Mouse (Mus musculus) cerebellum, adult (tissue): ENCODE results near the gene Apex2.
A peak's percentile ranks its signal among the peaks of the same experiment; 100 is the strongest.
"Not testable (repeated sequence)": the region's sequence is repeated elsewhere in the genome, so short reads cannot be mapped to it uniquely, and the experiment has no call there.

Experiments used
- ATAC-seq: cut with Nextera tagmentation; 2 replicates; pipeline ENCODE4 v1.9.2; 2017; ENCODE audit warnings: mild to moderate bottlenecking, moderate library complexity, mixed read lengths; ENCODE audit not compliant: insufficient number of reproducible peaks, low FRiP score, low TSS enrichment

The Apex2 gene

DNA sequence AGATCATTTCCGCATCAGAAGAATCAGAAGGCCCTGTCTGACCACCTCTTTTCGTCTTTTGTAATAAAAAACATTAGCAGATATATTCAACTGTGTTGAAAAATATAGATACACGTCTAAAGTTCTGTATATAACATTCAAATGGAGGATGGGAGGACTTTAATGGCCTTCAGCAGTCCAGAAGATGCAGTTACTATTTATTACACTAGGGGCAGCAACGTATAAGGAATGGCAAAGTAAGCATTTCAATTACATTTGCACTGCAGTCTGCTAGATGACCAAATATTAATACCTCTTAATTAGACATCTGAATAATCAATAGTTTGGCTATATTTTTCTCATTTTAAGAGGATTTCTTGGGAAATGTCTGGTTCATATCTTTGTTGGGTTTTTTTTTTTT lies 79.0 kb downstream of the Apex2 start:
- no peak for ATAC-seq

- no peak for ATAC-seq
Measured at GRCm38 (mm10) chrX:150508696-150509095, 81.0 kb downstream of the Apex2 start.

DNA sequence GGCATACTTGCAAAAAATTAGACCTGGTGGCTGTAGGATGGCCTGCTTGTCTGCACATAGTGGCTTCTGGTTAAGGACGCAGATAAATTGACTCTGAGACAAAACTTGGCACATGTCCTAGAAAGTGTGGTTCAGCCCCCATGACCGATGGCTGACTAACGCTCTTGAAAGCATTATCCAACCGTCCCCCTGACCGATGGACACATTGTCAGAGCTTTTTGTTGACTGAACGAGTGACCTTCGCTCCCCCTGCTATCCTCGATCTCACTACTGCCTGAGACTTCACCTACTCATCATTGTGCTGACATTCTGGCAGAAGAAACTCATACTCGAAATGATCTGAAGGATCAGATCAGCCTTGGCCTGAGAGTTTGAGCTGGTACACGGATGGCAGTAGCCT lies 101.9 kb downstream of the Apex2 start:
- ATAC-seq: not testable (repeated sequence)

- ATAC-seq: not testable (repeated sequence)
Measured at GRCm38 (mm10) chrX:150486314-150487030, 103.2 kb downstream of the Apex2 start.

GRCm38 (mm10) chrX:150477854-150478780 lies 111.6 kb downstream of the Apex2 start:
- ATAC-seq: peak; percentile 96

DNA sequence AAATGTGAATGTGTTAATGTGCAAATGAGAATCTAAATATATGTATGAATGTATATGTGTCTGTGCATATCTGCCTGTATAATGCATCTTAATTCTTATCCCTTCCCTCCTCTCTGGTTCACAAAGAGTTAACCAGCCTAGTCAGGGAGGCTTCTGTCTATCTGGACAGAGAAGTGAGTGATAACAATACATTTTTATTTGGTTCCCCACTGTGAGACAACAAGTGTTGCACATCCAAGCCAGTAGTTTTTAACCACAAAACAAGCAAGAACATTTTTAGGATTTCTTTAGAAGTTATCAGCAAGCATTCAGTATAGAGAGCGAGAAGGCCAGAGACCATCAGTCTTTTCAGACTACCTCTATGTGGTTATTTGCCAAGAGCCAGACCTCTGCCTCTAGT lies 118.3 kb downstream of the Apex2 start:
- ATAC-seq: no peak
